Mouse (Mus musculus) monocyte, adult 5-6 weeks (primary cell): ENCODE data around the gene Srgap2. TPM values are rescaled to one million over a fixed set of nuclear protein-coding genes. Genes with fewer than 3 reads are reported as not detected.
A peak's percentile ranks its signal among the peaks of the same experiment; 100 is the strongest.

Experiments
- ATAC-seq: fragments of 153-309, 156-312 bp; replicated peaks from 2 replicates; pipeline ENCODE4 v1.8.0; 2017; ENCODE audit warnings: mild to moderate bottlenecking; ENCODE audit not compliant: low TSS enrichment, insufficient number of reproducible peaks, severe bottlenecking, poor library complexity, low FRiP score
- total RNA-seq: library from RNA; stranded (forward); fragments of 200-1000, 200-491, 200-594 nt; gene quantifications from 3 replicates; pipeline ENCODE4 v1.2.3, GENCODE M21; 2017

The Srgap2 gene
- total RNA-seq, 1 experiment from 2014 or later: 13.8 TPM

GRCm38 (mm10) chr1:131486094-131486850, 40.9 kb downstream of the Srgap2 start:
- no peak for ATAC-seq

DNA sequence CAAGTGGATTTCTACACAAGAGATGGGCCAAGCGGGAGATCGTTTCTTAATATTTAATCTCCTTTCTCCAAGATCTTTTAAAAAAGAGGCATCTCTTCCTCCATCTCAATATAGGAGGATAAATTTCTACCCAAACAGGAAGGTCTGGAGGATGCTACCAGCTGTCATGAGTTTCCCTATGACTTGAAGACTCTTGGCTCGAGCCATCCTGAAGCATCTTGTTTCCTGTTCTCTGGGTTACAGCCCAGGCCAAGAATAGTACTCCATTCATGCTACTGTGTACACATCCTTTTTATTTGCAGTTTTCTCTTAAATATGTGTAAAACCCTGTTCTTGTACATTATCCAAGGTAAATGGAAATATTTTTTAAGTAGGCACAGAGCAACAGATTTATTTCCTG, 44.9 kb downstream of the Srgap2 start:
- no peak for ATAC-seq

- 0 out of 2 replicates have a peak, but pooled peaks have one; percentile 35 for ATAC-seq
These were observed 45.8 kb downstream of the Srgap2 start for GRCm38 (mm10) chr1:131481391-131481790.

DNA sequence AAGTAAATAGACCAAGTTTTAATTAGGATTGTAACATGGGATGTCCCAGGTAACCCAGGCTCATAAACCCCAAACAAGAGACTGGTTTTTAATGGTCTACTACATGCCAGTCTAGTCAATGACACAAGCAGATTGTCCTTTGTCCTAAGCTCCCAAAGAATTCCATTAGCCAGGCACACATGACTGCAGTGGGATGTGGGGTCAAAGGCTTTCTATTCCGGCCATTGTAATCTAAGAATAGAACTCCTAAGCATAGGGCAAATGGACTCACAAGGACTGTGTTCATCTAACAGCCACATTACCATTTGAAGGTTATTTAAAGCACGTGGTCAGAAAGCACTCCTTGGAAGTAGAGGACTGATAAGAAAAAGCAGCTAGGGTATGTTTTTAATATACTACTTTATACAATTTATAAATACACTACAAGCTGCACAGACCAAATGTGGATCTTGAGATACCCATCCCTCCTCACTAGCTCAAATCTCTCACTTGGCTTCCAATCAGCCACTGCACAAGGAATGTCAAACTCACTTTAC, 48.3 kb downstream of the Srgap2 start:
- no peak for ATAC-seq

- ATAC-seq: no peak
These were observed 51.8 kb downstream of the Srgap2 start for GRCm38 (mm10) chr1:131475306-131475705.

DNA sequence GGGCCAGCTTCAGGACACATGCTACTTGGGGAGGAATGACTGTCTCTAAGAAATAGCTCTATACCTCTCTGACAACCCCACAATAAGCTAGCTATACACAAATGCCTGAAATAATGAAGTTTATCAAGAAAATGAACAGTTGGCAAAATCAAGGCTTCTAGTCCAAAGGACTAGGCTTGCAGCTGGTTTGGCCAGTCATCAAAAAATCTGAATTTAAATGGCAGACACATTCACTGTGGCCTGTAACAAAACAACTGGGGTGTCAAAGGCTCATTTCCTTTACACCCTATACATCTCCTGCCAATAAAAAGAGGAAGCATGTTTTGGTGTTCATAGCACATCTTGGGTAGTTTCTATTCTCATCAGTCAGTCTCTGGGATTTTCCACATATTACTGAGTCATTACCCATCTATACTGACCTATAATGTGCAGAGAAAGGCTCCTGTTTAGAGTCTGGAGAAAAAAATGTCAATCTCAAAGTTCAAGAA, 53.5 kb downstream of the Srgap2 start:
- 0 out of 2 replicates have a peak, but pooled peaks have one; percentile 59 for ATAC-seq

DNA sequence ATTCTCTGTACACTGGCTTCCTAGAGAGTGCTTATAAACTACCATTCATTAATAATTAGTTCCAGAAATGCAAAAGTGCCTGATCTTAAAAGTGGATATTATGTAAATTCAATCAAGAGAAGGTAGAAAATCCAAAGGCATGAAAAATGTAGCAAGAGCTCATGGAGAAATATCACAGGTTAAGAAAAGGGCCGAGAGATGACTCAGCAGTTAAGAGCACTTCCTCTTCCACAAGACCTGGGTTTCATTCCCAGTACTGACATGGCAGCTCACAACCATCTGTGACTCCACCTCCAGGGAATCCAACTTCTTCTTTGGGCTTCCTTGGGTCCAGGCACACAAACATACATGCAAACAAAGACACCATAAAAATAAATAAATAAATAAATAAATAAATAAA, 56.6 kb downstream of the Srgap2 start:
- no peak for ATAC-seq

GRCm38 (mm10) chr1:131465855-131466254, 61.3 kb downstream of the Srgap2 start:
- ATAC-seq: no peak

DNA sequence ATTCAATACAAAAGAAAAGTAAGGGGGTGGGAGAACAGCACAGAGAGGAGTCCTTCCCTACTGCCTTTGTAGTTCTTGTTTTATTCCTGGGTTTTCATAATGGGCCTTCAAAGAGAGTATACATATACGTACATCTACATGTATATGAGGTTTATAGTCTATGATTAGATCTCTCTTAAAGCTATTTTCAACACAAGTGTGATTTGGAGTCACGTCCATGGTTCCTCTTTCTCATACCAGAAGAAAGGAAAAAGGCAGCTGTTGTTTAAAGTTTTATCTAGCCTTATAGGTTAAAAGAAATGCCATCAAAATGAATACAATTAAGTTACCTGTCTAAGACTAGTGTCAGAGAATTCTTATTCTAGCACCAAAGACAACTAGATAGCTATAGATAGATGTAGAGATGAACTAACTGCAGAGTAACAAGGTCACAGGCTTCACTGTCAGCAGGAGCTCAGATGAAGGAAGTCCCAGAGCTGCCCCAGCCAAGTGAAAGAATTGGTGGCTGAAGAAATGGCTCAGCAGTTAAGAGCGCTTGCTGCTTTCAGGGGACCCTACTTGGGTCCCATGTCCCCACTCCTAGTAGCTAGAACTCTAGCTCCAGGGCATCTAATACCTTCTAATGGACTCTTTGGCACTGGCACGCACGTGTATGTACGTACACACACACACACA, 63.1 kb downstream of the Srgap2 start:
- ATAC-seq: no peak

- no peak for ATAC-seq
These were observed 64.5 kb downstream of the Srgap2 start for GRCm38 (mm10) chr1:131462541-131463067.

- ATAC-seq: no peak
These were observed 66.1 kb downstream of the Srgap2 start for GRCm38 (mm10) chr1:131460914-131461530.

DNA sequence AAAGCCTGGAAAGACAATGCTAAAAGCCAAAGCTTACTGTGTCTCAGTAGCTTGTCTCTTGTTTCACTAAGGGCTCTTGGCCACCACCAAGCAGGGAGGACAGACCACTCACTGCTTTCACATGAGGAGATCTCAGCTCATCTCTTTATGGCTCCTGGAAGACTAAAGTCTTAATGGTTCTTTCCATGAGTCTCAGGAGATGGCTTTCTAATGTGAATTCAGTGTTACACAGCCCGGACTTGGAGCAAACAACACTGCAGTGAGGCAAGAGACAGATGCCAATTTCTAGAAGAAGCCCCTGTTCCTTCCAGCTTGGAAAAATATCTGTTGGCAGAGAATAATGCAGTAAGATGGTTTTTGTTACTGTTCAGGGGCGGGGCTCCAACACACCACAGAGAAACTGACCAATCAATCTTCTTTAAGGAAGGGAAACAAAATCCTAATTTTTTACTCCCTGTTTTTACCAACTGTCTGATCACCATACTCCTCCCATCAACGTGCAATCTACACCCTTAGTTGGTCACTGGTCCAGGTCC, 71.7 kb downstream of the Srgap2 start:
- ATAC-seq: no peak

- no peak for ATAC-seq
These were observed 72.8 kb downstream of the Srgap2 start for GRCm38 (mm10) chr1:131454386-131454785.

DNA sequence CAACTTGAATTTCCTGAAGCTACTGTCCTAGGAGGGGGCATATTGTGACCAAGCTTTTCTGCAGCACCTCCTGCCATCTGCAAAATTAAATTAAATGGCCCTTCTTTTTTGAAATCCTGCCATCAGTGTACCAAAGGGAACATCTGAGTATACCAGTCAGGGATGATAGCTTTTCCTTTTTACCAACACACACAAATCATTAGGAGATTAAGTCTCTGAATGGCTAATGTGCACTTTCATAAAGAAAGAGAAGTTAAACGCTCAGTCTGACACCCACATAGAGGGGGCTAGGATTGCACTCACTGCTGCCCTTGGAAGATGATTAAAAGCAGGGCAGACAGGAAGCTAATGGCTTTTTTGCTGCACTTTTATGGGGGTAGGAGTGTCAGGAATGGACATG, 73.8 kb downstream of the Srgap2 start:
- ATAC-seq: no peak

- no peak for ATAC-seq
These were observed 78.8 kb downstream of the Srgap2 start for GRCm38 (mm10) chr1:131448373-131448772.

DNA sequence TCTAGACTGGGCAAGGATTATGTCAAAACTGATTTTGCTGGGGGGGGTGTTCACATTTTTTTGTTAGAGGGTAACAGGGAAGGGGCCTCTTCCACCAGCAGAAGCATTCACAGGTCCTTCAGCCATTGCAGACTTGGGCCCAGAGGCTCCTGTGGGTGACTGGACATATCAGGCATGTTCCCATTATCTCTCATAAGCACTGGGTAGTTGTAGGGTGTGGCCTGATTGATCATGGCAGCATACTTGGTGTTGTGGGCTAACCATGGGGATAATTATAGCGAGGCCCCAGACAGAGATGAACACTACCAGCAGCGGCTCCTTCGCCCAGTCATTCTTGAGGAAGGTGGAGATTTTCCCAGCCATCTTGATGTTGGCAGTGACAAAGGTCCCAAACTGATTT, 79.8 kb downstream of the Srgap2 start:
- ATAC-seq: no peak

- ATAC-seq: peak; percentile 83
These were observed 80.6 kb downstream of the Srgap2 start for GRCm38 (mm10) chr1:131446577-131446976.

DNA sequence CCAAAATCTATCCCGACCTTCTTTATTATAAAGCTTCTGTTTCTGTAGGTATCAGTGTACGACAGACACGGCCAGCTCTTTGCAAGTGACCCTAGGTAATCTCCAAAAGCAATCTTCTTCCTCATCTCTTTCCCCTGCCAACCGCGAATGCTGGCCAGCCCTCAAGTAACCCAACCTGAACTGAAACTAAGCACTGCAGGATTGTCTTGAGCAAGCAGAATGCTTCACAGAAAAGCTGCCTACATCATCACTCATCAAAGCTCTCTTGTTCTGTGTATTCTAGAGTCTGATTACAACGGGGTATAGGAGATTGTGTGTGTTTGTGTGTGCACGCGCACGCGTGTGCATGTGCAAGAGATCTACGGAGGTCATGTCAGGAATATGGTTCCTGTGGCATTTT, 88.6 kb downstream of the Srgap2 start:
- ATAC-seq: no peak

- no peak for ATAC-seq
These were observed 89.2 kb downstream of the Srgap2 start for GRCm38 (mm10) chr1:131437975-131438374.
